Mouse (Mus musculus) hindbrain, embryonic 15.5 days (tissue): ENCODE measurements at regions not wholly inside any gene's neighbourhood (a gene's known extent, or its start where the extent isn't known, plus 50 kb on each side); places are given as distances from the start of the nearest gene placed in this dataset.
"Not testable (repeated sequence)": the region's sequence is repeated elsewhere in the genome, so short reads cannot be mapped to it uniquely, and the experiment has no call there.

Source experiments
- ATAC-seq: fragments of 200-750 bp; cut with Nextera tagmentation; 2 replicates; pipeline ENCODE4 v1.8.0; 2017; ENCODE audit warnings: low read depth, moderate number of reproducible peaks, moderate TSS enrichment; ENCODE audit not compliant: low FRiP score
- H3K27ac ChIP-seq: fragments of 300-500 bp; sonication (generic); replicated peaks from 2 replicates; pipeline ENCODE4 v1.5.1; 2015; ENCODE audit warnings: mild to moderate bottlenecking, inconsistent platforms
- H3K27me3 ChIP-seq: fragments of 300-500 bp; sonication (generic); 2 replicates; pipeline ENCODE4 v1.6.1; 2015; ENCODE audit warnings: control low read depth, inconsistent platforms
- H3K36me3 ChIP-seq: fragments of 300-500 bp; sonication (generic); 2 replicates; pipeline ENCODE4 v1.6.1; 2015; ENCODE audit warnings: control low read depth, inconsistent platforms
- H3K4me1 ChIP-seq: fragments of 300-500 bp; sonication (generic); replicated peaks from 2 replicates; pipeline ENCODE4 v1.6.1; 2015; ENCODE audit warnings: control low read depth, inconsistent platforms
- H3K4me2 ChIP-seq: fragments of 300-500 bp; sonication (generic); 2 replicates; pipeline ENCODE4 v1.6.1; 2015; ENCODE audit warnings: moderate library complexity, mild to moderate bottlenecking, inconsistent platforms
- H3K4me3 ChIP-seq: fragments of 300-500 bp; sonication (generic); 2 replicates; pipeline ENCODE4 v1.5.1; 2015; ENCODE audit warnings: mild to moderate bottlenecking, inconsistent platforms
- H3K9ac ChIP-seq: fragments of 300-500 bp; sonication (generic); 2 replicates; pipeline ENCODE4 v1.6.1; 2015; ENCODE audit warnings: inconsistent platforms
- H3K9me3 ChIP-seq: fragments of 300-500 bp; sonication (generic); 2 replicates; pipeline ENCODE4 v1.6.1; 2016; ENCODE audit warnings: control low read depth, inconsistent platforms
- WGBS: fragments of 180-500 bp; shearing (Covaris S2); methylation state at CpG from one replicate; pipeline ENCODE4 v1.1.7; 2015; 5-methylcytosine and 5-hydroxymethylcytosine counted together

DNA sequence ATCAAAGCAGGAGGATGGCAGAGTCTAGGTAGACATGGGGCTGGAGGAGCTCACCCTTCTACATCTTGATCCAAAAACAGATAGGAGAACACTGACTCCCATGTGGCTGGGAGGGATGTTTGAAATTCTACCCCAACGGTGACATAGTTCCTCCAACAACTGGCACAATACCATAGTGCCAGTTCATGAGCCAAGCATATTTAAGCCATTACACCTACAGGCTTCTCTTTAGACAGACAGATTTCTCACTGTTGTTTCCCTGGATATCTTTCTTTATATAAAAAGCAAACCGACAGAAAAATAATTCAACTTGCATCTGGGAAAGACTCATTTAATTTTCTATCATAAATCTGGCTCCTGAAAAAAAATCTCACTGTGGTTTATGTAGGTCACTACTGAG lies 380.4 kb upstream of the Nectin3 start:
- H3K27me3 ChIP-seq: no peaks in the 10 kb centered on the region
- WGBS: 93% methylated on average over 2 of the region's 2 CpGs
- no peaks in the 10 kb centered on the region for H3K9me3 ChIP-seq
- no peak overlapping the region for H3K9ac ChIP-seq
- no peaks in the 10 kb centered on the region for H3K4me1 ChIP-seq
- H3K27ac ChIP-seq: no peak overlapping the region
- no peak overlapping the region for H3K4me3 ChIP-seq
- no peak for ATAC-seq
- H3K36me3 ChIP-seq: no peaks in the 10 kb centered on the region
- no peak overlapping the region for H3K4me2 ChIP-seq

DNA sequence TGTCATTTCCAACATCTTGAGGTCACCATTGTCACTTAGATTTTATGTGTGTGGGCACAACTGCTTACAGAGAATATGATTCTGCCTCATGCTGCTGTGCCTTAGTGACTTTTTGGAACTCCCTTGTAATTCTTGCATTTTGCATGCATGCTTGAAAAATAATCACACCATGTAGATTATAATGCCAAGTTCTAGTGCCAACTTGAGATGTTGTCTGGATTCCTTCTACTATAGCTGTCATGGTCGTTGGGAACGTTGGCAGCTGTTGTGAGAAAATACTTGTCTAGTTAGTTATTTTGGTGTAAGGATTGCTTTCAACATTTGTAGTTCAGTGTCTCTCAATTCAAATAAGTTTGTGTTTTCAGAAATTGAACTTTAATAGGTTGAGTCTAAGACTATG lies 365.6 kb upstream of the Nectin3 start:
- H3K4me2 ChIP-seq: no peak overlapping the region
- no peak overlapping the region for H3K9ac ChIP-seq
- no peak overlapping the region for H3K4me3 ChIP-seq
- H3K27me3 ChIP-seq: no peaks in the 10 kb centered on the region
- H3K27ac ChIP-seq: no peak overlapping the region
- H3K9me3 ChIP-seq: no peaks in the 10 kb centered on the region
- 82% methylated on average over 2 of the region's 2 CpGs for WGBS
- H3K4me1 ChIP-seq: no peaks in the 10 kb centered on the region
- ATAC-seq: no peak
- H3K36me3 ChIP-seq: no peaks in the 10 kb centered on the region

DNA sequence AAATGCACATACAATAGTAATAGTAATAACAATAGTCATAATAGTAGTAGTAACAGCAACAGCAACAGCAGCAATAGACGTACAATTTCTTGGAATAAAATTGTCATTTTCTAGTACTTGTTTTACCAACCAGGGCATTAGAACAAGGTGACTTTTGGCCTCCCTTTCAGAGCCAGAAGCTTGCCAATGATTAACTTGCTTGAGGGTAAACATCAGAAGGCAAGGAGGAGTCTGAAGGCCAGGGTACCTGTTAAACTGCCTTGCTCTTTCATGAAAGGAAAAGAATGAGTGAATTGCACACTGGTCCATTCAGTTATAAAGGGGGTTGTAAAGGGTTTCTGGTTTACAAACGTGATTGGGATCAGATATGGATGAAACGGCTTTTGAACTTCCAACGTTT lies 351.2 kb upstream of the Nectin3 start:
- Histone ChIP-seq H3K4me1 (0 out of 2 replicates have a peak, but pooled peaks cover 3% of the 10 kb centered on the region), H3K27me3 (no peaks in the 10 kb centered on the region), H3K4me3 (no peak overlapping the region), H3K4me2 (no peak overlapping the region), H3K9me3 (no peaks in the 10 kb centered on the region), H3K9ac (no peak overlapping the region), H3K36me3 (no peaks in the 10 kb centered on the region), H3K27ac (no peak overlapping the region)
- 89% methylated on average over 4 of the region's 4 CpGs for WGBS
- ATAC-seq: no peak

DNA sequence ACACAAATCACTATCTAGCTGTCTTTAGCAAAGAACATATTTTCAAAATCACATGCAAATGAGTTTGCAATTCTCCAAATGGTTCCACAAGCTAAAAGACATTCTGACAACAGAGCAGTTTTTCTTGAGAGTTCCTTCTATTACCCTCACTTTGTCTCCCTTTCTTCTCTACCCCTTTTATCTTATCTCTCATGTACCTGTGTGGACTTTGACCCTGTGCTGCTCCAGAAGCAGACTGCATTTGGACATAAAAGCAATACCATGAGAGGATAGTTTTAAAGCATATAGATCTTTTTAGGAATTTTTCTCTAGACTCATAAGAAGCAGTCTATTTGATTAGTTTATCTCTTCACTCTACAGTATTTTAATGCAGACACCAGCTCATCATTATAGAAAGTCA lies 350.4 kb upstream of the Nectin3 start:
- Histone ChIP-seq H3K4me1 (0 out of 2 replicates have a peak, but pooled peaks cover 3% of the 10 kb centered on the region), H3K27ac (no peak overlapping the region), H3K4me2 (no peak overlapping the region), H3K9me3 (no peaks in the 10 kb centered on the region), H3K9ac (no peak overlapping the region), H3K27me3 (no peaks in the 10 kb centered on the region), H3K4me3 (no peak overlapping the region), H3K36me3 (no peaks in the 10 kb centered on the region)
- ATAC-seq: no peak

DNA sequence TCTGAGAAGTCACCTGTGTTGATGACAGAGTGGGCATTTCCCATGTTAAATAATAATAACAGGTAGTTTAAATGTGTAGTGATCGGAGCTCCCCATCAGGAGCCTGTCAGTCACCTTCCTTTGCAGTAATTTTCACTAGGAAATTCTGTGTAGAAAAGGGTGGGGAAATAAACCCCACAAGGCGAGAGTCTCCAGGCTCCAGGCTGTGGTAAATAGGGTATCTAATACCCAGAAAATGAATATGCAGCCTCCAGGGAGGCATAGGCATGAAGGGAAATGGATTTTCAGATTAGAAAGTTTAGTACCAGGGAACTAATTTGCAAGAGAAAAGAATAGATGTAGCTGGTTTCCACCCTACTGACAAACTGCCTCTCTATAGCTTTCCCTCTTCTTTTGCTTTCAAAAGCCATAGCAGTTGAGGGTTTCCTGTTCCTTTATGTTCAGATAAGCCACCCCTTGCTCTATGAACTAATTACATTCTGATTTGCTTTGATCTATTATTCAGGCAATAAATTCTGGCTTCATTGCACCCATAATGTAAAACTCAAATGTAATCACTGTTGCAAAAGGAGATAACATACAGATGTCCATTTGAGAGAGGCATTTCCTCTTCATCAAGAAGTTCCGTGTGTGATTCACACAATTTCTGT lies 349.5 kb upstream of the Nectin3 start:
- no peaks in the 10 kb centered on the region for H3K27me3 ChIP-seq
- H3K4me3 ChIP-seq: no peak overlapping the region
- H3K4me1 ChIP-seq: 0 out of 2 replicates have a peak, but pooled peaks cover 3% of the 10 kb centered on the region
- H3K4me2 ChIP-seq: no peak overlapping the region
- H3K27ac ChIP-seq: no peak overlapping the region
- H3K9me3 ChIP-seq: no peaks in the 10 kb centered on the region
- no peak for ATAC-seq
- WGBS: 49% methylated on average over 3 of the region's 3 CpGs
- no peaks in the 10 kb centered on the region for H3K36me3 ChIP-seq
- no peak overlapping the region for H3K9ac ChIP-seq

DNA sequence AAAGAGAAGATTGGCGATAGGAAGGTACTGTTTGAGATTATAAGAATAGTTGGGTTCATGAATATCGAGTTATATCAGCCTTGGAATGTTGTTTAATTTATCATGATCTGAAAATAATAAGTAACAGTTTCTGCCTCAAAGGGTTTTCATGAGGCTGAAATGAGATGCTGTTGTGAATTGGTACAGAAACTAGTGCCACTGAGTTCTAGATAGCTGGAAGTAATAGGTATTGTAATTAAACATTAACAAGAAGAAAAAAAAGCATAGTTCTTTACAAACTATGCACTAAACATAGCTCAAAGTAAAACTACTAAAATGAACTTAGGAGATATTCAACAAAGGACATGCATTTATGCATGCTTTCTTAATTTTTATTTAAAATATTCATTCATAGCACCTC lies 342.9 kb upstream of the Nectin3 start:
- no peaks in the 10 kb centered on the region for H3K27me3 ChIP-seq
- no peak for ATAC-seq
- no peak overlapping the region for H3K4me2 ChIP-seq
- 82% methylated on average over 2 of the region's 2 CpGs for WGBS
- no peak overlapping the region for H3K4me3 ChIP-seq
- no peaks in the 10 kb centered on the region for H3K4me1 ChIP-seq
- no peak overlapping the region for H3K27ac ChIP-seq
- no peak overlapping the region for H3K9ac ChIP-seq
- no peaks in the 10 kb centered on the region for H3K36me3 ChIP-seq
- H3K9me3 ChIP-seq: no peaks in the 10 kb centered on the region

DNA sequence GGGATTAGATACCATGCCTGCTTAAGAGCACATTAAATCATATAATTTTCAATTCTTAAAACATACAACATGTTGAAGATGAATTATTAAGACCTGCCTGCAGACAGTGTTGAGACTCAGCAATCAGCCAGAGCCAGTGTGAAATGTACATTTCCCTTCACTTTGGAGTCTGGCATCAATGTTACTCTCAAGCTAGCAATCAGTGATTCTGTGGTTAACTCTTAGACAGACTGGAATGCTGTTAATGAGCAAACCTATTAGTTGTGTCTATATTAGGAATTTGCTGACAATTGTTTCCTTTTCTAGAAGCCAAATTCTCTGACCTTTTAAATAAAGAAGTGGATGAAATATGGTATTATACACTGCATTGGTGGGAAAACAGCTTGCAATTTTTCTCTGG lies 342.4 kb upstream of the Nectin3 start:
- no peak overlapping the region for H3K27ac ChIP-seq
- H3K9ac ChIP-seq: no peak overlapping the region
- H3K9me3 ChIP-seq: no peaks in the 10 kb centered on the region
- no peaks in the 10 kb centered on the region for H3K36me3 ChIP-seq
- no peaks in the 10 kb centered on the region for H3K4me1 ChIP-seq
- H3K4me3 ChIP-seq: no peak overlapping the region
- ATAC-seq: no peak
- no peak overlapping the region for H3K4me2 ChIP-seq
- no peaks in the 10 kb centered on the region for H3K27me3 ChIP-seq

DNA sequence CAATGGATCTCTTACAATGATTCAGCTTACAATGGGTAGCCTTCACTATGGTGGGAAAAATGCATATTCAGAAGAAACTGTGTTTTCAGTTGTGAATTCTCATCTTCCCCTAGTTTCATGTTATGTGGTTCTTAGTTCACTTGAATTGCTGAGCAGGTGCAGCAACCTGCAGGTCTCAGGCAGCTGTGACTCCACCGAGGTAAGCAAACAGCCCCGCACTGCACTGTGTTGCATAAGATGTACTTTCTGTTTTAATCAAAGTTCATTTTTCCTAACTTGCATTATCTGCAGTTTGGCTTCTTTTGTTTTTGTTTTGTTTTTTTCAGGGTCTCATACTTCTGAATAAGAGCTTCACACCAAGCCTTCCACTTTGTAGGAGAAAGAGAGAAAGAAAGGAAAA lies 326.8 kb upstream of the Nectin3 start:
- 86% methylated on average over 2 of the region's 2 CpGs for WGBS
- H3K27ac ChIP-seq: no peak overlapping the region
- no peak for ATAC-seq

DNA sequence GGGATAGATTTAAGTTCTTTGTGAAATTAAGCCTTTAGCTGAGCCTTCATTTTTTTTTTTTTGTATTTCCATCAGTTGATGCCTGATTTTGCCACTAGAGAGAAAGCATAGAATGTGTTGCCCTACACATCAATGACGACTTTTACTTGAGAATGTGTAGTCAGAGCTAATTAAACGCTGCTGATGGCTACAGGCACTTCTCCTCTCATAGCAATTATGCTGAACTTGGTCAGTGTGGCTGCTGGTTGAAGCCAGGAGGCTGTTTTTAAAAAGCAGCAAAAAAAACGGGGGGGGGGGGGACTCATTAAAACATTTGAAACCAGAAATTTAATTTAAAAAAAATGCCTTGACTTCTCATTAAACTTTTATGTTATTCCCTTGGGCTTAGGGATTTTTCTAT lies 324.4 kb upstream of the Nectin3 start:
- H3K4me1 ChIP-seq: no peaks in the 10 kb centered on the region
- H3K27ac ChIP-seq: no peak overlapping the region
- no peak overlapping the region for H3K4me2 ChIP-seq
- ATAC-seq: no peak
- no peaks in the 10 kb centered on the region for H3K9me3 ChIP-seq
- no peaks in the 10 kb centered on the region for H3K27me3 ChIP-seq
- no peak overlapping the region for H3K4me3 ChIP-seq
- 53% methylated on average over 3 of the region's 3 CpGs for WGBS
- no peak overlapping the region for H3K9ac ChIP-seq
- H3K36me3 ChIP-seq: no peaks in the 10 kb centered on the region

More for the DNA sequence above, 326.8 kb upstream of the Nectin3 start:
- no peaks in the 10 kb centered on the region for H3K36me3 ChIP-seq
- no peak overlapping the region for H3K9ac ChIP-seq
- H3K27me3 ChIP-seq: no peaks in the 10 kb centered on the region
- no peak overlapping the region for H3K4me3 ChIP-seq
- H3K4me2 ChIP-seq: no peak overlapping the region
- H3K4me1 ChIP-seq: no peaks in the 10 kb centered on the region
- no peaks in the 10 kb centered on the region for H3K9me3 ChIP-seq

DNA sequence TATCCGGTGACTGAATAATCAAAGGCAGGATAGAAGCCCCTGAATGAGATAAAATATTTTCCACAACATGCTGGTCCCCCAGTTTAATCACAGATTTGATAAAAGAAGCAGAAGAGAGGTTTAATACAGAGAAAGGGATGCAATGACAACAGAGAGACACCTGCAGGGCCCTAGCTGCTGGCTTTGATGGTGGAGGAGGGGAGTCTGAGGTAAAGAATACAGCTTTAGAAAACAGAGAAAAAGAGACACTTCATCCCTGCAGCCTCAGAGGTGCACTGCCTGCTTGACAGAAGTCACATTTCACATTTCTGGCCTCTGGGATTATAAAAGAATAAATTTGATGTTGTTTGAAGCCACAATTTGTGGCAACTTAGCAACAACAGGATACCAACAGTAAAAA lies 319.9 kb upstream of the Nectin3 start:
- Histone ChIP-seq H3K9ac (no peak overlapping the region), H3K4me1 (no peaks in the 10 kb centered on the region), H3K4me2 (no peak overlapping the region), H3K27me3 (no peaks in the 10 kb centered on the region), H3K9me3 (no peaks in the 10 kb centered on the region), H3K36me3 (no peaks in the 10 kb centered on the region), H3K27ac (no peak overlapping the region), H3K4me3 (no peak overlapping the region)
- ATAC-seq: no peak
- 98% methylated on average over 1 of the region's 1 CpGs for WGBS

DNA sequence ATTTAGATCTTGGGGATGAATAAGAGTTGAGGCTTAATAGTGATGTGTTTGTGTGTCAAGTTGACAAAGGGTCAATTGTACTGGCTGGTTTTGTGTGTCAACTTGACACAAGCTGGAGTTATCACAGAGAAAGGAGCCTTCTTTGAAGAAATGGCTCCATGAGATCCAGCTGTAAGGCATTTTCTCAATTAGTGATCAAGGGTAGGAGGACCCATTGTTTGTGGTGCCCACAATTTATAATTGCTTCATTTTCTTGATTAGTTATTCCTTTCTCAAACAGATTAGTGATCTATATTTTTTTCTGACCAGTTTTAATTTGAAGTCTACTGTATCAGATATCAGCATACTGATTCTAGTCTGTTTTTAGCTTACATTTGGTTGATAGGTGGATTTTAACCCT lies 313.5 kb upstream of the Nectin3 start:
- not testable (repeated sequence) for H3K4me3 ChIP-seq, H3K27ac ChIP-seq, ATAC-seq, H3K4me2 ChIP-seq, H3K36me3 ChIP-seq, H3K9me3 ChIP-seq, H3K27me3 ChIP-seq, H3K9ac ChIP-seq, H3K4me1 ChIP-seq

DNA sequence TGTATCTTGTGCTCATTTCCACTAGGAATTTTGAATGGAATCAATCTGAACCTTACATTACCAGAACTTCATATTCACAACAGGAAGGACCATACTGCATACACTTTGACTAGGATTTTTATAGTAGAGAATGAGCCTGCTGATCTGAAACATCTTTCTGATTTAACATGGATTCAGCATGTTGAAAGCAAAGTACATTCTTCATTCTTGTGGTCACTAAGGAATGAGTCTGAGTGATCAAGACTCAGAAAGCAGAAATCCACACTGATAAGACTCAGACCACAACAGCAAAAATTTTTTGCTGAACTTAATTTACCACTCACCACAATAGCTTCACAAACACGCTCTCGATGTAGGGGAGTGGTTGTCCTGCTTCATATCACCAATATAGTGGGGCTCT lies 309.2 kb upstream of the Nectin3 start:
- Histone ChIP-seq H3K9me3 (no peaks in the 10 kb centered on the region), H3K4me2 (no peak overlapping the region), H3K9ac (no peak overlapping the region), H3K36me3 (no peaks in the 10 kb centered on the region), H3K4me3 (no peak overlapping the region), H3K27me3 (no peaks in the 10 kb centered on the region), H3K4me1 (no peaks in the 10 kb centered on the region), H3K27ac (no peak overlapping the region)
- 96% methylated on average over 2 of the region's 2 CpGs for WGBS
- no peak for ATAC-seq

DNA sequence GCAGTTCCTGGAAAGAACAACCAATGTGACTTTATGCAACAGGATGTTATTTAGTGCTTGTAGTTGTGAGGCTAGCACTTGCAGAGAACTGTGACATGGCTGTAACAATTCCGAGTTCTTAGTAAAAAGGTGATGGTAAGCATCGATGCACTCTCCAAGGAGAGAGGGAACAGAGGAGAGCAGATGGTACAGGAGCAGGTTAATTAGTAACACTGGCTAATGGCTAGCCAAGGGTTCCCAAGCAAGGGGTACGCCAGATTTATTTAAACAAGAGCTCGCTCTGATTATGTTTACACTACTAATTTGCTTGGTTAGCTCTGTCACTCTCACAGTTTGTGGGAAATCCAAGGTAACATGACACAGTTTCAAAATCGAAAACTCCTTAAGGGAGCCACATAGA lies 278.0 kb upstream of the Nectin3 start:
- Histone ChIP-seq H3K4me1 (no peaks in the 10 kb centered on the region), H3K9ac (no peak overlapping the region), H3K4me2 (no peak overlapping the region), H3K4me3 (no peak overlapping the region), H3K27me3 (no peaks in the 10 kb centered on the region), H3K9me3 (no peaks in the 10 kb centered on the region), H3K36me3 (no peaks in the 10 kb centered on the region), H3K27ac (no peak overlapping the region)
- ATAC-seq: no peak
- WGBS: 48% methylated on average over 5 of the region's 5 CpGs
